Comparison of ENCODE assay signal across 7 mouse cellular contexts in the genomic region with DNA sequence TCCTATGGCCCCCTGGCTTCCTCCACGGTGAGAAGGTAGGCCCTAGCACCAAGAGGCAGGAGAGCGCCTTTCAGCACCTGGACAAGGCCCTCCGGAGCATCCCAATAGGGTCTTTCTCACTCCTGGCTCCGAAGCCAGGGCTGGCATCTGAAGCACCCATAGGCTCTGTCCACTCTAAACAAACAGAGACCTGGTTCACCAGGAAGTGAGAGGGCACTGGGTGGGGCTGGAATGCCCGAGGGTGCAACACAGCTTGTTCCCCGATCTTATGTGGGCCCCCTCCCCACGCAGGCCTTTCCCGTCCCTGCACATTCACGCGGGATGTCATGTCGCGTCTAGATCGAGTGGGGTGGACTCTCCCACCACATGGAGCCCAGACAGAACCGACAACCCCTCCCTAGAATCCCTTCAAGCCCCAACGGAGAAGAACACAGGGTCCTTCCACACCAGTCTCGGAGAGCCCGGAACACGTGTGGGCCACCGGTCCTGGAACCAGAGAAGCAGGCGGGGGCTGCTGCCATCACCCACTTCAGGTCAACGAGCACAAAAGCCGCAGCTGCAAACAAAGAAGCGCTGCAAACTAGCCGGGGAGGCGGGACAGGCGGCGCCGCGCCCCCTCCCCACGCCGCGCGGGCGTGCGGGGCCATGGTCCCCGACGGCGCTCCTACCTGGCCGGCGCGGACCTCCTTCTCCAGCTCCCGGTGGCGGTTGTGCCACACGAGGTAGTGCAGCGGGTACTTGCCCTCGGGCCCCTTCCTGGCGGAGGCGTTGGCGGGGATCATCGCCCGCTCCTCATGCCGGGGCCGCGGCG. TPM values are rescaled to one million over a fixed set of nuclear protein-coding genes. Genes with fewer than 3 reads are reported as not detected.
DNase-seq lines count a peak whose midpoint lies in the region; ATAC-seq and TF ChIP-seq lines count a peak whose summit lies in the region.

No protein-coding gene starts in this region.

- peak overlapping the region; percentile 86 for H3K9ac ChIP-seq in heart, embryonic 14.5 days (ENCODE audit: low read length)
- H3K9ac ChIP-seq in liver, embryonic 13.5 days, result peak overlapping the region; percentile 75
- H3K9ac ChIP-seq in stomach, embryonic 16.5 days (ENCODE audit: low read length), result peak overlapping the region; percentile 91

- no peak overlapping the region for H3K27ac ChIP-seq in brown adipose tissue, adult 24 weeks (replicated peaks; ENCODE audit: low read depth, low read length)
- no peak overlapping the region; a peak in 1 of 4 replicates for H3K27ac ChIP-seq in heart, embryonic 14.5 days (replicated peaks in 1 of 2; ENCODE audit: control insufficient read depth in 1 of 2, insufficient read depth in 1 of 2, low read depth in 2 of 2, low read length in 2 of 2)
- no peak overlapping the region for H3K27ac ChIP-seq in liver, embryonic 13.5 days
- no peak overlapping the region for H3K27ac ChIP-seq in stomach, embryonic 16.5 days (ENCODE audit: low read length)

- H3K36me3 ChIP-seq in heart, embryonic 14.5 days (ENCODE audit: control insufficient read depth, insufficient read depth, low read length), result no peaks in the 10 kb centered on the region
- H3K36me3 ChIP-seq in liver, embryonic 13.5 days, result no peaks in the 10 kb centered on the region
- H3K36me3 ChIP-seq in stomach, embryonic 16.5 days (ENCODE audit: control insufficient read depth, insufficient read depth, low read length), result no peaks in the 10 kb centered on the region

- DNase-seq in lung, adult 2 months, result no peak
- no peak for DNase-seq in lung, postnatal 25 days (ENCODE audit: low spot score)
- DNase-seq in liver, embryonic 13.5 days, result no peak
- no peak for DNase-seq in natural killer cell, adult 2 months (ENCODE audit: low spot score in 2 of 2)

- peak overlapping the region; percentile 99 for H3K4me2 ChIP-seq in heart, embryonic 14.5 days (ENCODE audit: low read length)
- peak overlapping the region; percentile 96 for H3K4me2 ChIP-seq in liver, embryonic 13.5 days
- peak overlapping the region; percentile 90 for H3K4me2 ChIP-seq in stomach, embryonic 16.5 days (ENCODE audit: low read depth, low read length)

- no peak for ATAC-seq in heart, embryonic 14.5 days (ENCODE audit: insufficient number of reproducible peaks, insufficient read depth, low FRiP score, low read depth)
- no peak for ATAC-seq in liver, embryonic 13.5 days (ENCODE audit: low read depth)
- ATAC-seq in stomach, embryonic 16.5 days (ENCODE audit: insufficient read depth, low FRiP score), result no peak

- peaks cover 26% of the 10 kb centered on the region for H3K4me1 ChIP-seq in lung, adult 2 months (ENCODE audit: control insufficient read depth, insufficient read depth, low read length)
- H3K4me1 ChIP-seq in brown adipose tissue, adult 24 weeks (ENCODE audit: control insufficient read depth, insufficient read depth, insufficient read length, low read length), result peaks cover 12% of the 10 kb centered on the region
- H3K4me1 ChIP-seq in heart, embryonic 14.5 days (ENCODE audit: control insufficient read depth in 2 of 2, insufficient read depth in 2 of 2, low read length in 2 of 2), result peaks cover 29 to 39% of the 10 kb centered on the region in 2 experiments
- H3K4me1 ChIP-seq in liver, embryonic 13.5 days (replicated peaks), result peaks cover 55% of the 10 kb centered on the region
- H3K4me1 ChIP-seq in stomach, embryonic 16.5 days (ENCODE audit: control insufficient read depth, insufficient read depth, low read length), result peaks cover 49% of the 10 kb centered on the region

- TF ChIP-seq CTCF in lung, adult 2 months (IDR thresholded peaks at IDR 0.05; ENCODE audit: insufficient read depth, low read length), result no peak

- H3K9me3 ChIP-seq in heart, embryonic 14.5 days (ENCODE audit: control insufficient read depth, low read length), result no peaks in the 10 kb centered on the region
- H3K9me3 ChIP-seq in liver, embryonic 13.5 days (replicated peaks), result no peaks in the 10 kb centered on the region
- H3K9me3 ChIP-seq in stomach, embryonic 16.5 days (replicated peaks; ENCODE audit: control insufficient read depth, low read length), result no peaks in the 10 kb centered on the region

- peak overlapping the region; percentile 54 for H3K4me3 ChIP-seq in lung, adult 2 months (replicated peaks; ENCODE audit: extremely low read depth, low read depth, low read length)
- H3K4me3 ChIP-seq in brown adipose tissue, adult 24 weeks (ENCODE audit: insufficient read depth, low read depth, low read length), result peak overlapping the region; percentile 73
- H3K4me3 ChIP-seq in heart, embryonic 14.5 days (ENCODE audit: control insufficient read depth in 1 of 2, insufficient read depth in 1 of 2, low read depth in 1 of 2, low read length in 2 of 2), result peak overlapping the region; percentile 85 to 87
- peak overlapping the region; percentile 72 for H3K4me3 ChIP-seq in liver, embryonic 13.5 days (replicated peaks)
- peak overlapping the region; percentile 84 for H3K4me3 ChIP-seq in stomach, embryonic 16.5 days (replicated peaks; ENCODE audit: low read length)

- no peak for TF ChIP-seq POLR2A in lung, adult 2 months (IDR thresholded peaks at IDR 0.05; ENCODE audit: borderline replicate concordance, extremely low read depth, low read depth, low read length)

- 6% methylated on average over 55 of the region's 55 CpGs for WGBS in lung, adult 2 months
- 3% methylated on average over 55 of the region's 55 CpGs for WGBS in heart, embryonic 14.5 days
- 6% methylated on average over 55 of the region's 55 CpGs for WGBS in liver, embryonic 13.5 days (ENCODE audit: insufficient replicate concordance)
- WGBS in stomach, embryonic 16.5 days, result 3% methylated on average over 55 of the region's 55 CpGs

- no peaks in the 10 kb centered on the region for H3K27me3 ChIP-seq in heart, embryonic 14.5 days (ENCODE audit: control insufficient read depth, insufficient read depth, low read length)
- H3K27me3 ChIP-seq in liver, embryonic 13.5 days, result peaks cover 34% of the 10 kb centered on the region
- H3K27me3 ChIP-seq in stomach, embryonic 16.5 days (ENCODE audit: control insufficient read depth, insufficient read depth, low read length), result no peaks in the 10 kb centered on the region

RNA-seq across cellular contexts. Expression of a gene that starts 0.5 kb away (rescaled TPM):
- polyA plus RNA-seq in lung, adult 2 months (2012; rRNA removed), result 21.8 and 22.4 TPM in 2 replicates
- polyA plus RNA-seq in brown adipose tissue, adult 24 weeks (2012; ENCODE audit: insufficient read depth, insufficient read length, missing spikeins), result 1.2 and 1.6 TPM in 2 replicates
- polyA plus RNA-seq in heart, embryonic 14.5 days (2014; fragmentation: Nextera tagmentation; extraction: Ambion mirVana), result 5.1 and 5.2 TPM in 2 replicates
- polyA plus RNA-seq in liver, embryonic 13.5 days (2015; fragmentation: Nextera tagmentation; extraction: Ambion mirVana), result 0.81 and 1.0 TPM in 2 replicates
- polyA plus RNA-seq in stomach, embryonic 16.5 days (2015; fragmentation: Nextera tagmentation; extraction: Ambion mirVana), result 2.4 and 2.8 TPM in 2 replicates

RNA-seq across cellular contexts. Expression of a gene that starts 4.4 kb away (rescaled TPM):
- 112 TPM in 2 replicates for polyA plus RNA-seq in lung, adult 2 months (2012; rRNA removed)
- 13.6 and 15.6 TPM in 2 replicates for polyA plus RNA-seq in brown adipose tissue, adult 24 weeks (2012; ENCODE audit: insufficient read depth, insufficient read length, missing spikeins)
- 13.6 and 15.2 TPM in 2 replicates for polyA plus RNA-seq in heart, embryonic 14.5 days (2014; fragmentation: Nextera tagmentation; extraction: Ambion mirVana)
- 1.8 and 1.9 TPM in 2 replicates for polyA plus RNA-seq in liver, embryonic 13.5 days (2015; fragmentation: Nextera tagmentation; extraction: Ambion mirVana)
- polyA plus RNA-seq in stomach, embryonic 16.5 days (2015; fragmentation: Nextera tagmentation; extraction: Ambion mirVana), result 7.9 and 9.1 TPM in 2 replicates

RNA-seq across cellular contexts. Expression of a gene that starts 25.9 kb away (rescaled TPM):
- 3.8 and 5.9 TPM in 2 replicates for polyA plus RNA-seq in lung, adult 2 months (2012; rRNA removed)
- 13.4 and 16.1 TPM in 2 replicates for polyA plus RNA-seq in brown adipose tissue, adult 24 weeks (2012; ENCODE audit: insufficient read depth, insufficient read length, missing spikeins)
- 1.6 and 1.8 TPM in 2 replicates for polyA plus RNA-seq in heart, embryonic 14.5 days (2014; fragmentation: Nextera tagmentation; extraction: Ambion mirVana)
- 3.4 and 3.8 TPM in 2 replicates for polyA plus RNA-seq in liver, embryonic 13.5 days (2015; fragmentation: Nextera tagmentation; extraction: Ambion mirVana)
- polyA plus RNA-seq in stomach, embryonic 16.5 days (2015; fragmentation: Nextera tagmentation; extraction: Ambion mirVana), result 3.2 and 4.2 TPM in 2 replicates

RNA-seq across cellular contexts. Expression of a gene that starts 26.8 kb away (rescaled TPM):
- polyA plus RNA-seq in lung, adult 2 months (2012; rRNA removed), result 23.6 and 34.3 TPM in 2 replicates
- 1.7 and 5.1 TPM in 2 replicates for polyA plus RNA-seq in brown adipose tissue, adult 24 weeks (2012; ENCODE audit: insufficient read depth, insufficient read length, missing spikeins)
- 55.5 and 59.6 TPM in 2 replicates for polyA plus RNA-seq in heart, embryonic 14.5 days (2014; fragmentation: Nextera tagmentation; extraction: Ambion mirVana)
- 0.03 and 0.22 TPM in 2 replicates for polyA plus RNA-seq in liver, embryonic 13.5 days (2015; fragmentation: Nextera tagmentation; extraction: Ambion mirVana)
- 0.12 and 2.0 TPM in 2 replicates for polyA plus RNA-seq in stomach, embryonic 16.5 days (2015; fragmentation: Nextera tagmentation; extraction: Ambion mirVana)

RNA-seq across cellular contexts. Expression of a gene that starts 26.8 kb away (rescaled TPM):
- polyA plus RNA-seq in lung, adult 2 months (2012; rRNA removed), result 31.8 and 41.5 TPM in 2 replicates
- 7.7 and 8.4 TPM in 2 replicates for polyA plus RNA-seq in brown adipose tissue, adult 24 weeks (2012; ENCODE audit: insufficient read depth, insufficient read length, missing spikeins)
- 28.7 and 30.0 TPM in 2 replicates for polyA plus RNA-seq in heart, embryonic 14.5 days (2014; fragmentation: Nextera tagmentation; extraction: Ambion mirVana)
- polyA plus RNA-seq in liver, embryonic 13.5 days (2015; fragmentation: Nextera tagmentation; extraction: Ambion mirVana), result 5.1 and 5.5 TPM in 2 replicates
- 25.1 and 25.5 TPM in 2 replicates for polyA plus RNA-seq in stomach, embryonic 16.5 days (2015; fragmentation: Nextera tagmentation; extraction: Ambion mirVana)
